Mouse (Mus musculus): ENCODE measurements around the gene Znfx1.

DNA sequence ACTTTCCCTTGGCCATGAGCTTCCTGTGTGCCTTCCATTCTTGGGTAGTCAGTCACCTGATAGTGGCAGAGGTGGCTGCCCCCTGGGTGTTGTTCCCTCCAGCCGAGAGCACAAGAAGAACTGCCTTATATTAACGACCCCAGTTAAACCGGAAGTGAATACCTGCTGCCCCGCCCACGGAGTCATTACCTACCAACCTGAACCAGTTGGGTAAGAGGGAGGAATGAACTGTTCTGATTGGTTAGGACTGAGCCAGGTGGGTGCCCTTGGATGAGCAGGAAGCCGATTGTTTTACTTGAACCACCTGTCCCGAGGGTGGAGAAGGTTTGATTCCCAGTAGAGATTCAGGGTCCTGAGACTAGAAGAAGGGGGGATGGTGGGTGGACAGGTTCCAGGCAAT lies 15.7 kb upstream of the Znfx1 start:
- TF ChIP-seq CTCF (IDR thresholded peaks at IDR 0.05; ENCODE audit: low read depth) (no peak), EP300 (IDR thresholded peaks at IDR 0.05; ENCODE audit: low read depth) (no peak)

All from liver, embryonic 14.5 days (tissue).